Mouse (Mus musculus) brain, embryonic 14.5 days (tissue): ENCODE data around the gene Mettl26. TPM values are rescaled to one million over a fixed set of nuclear protein-coding genes. Genes with fewer than 3 reads are reported as not detected.

ENCODE experiments used
- DNase-seq: peaks from one replicate; pipeline ENCODE4 v3.0.0-alpha.2; 2011; ENCODE audit warnings: low read depth
- CTCF ChIP-seq: fragments of 200-500 bp; IDR thresholded peaks from 2 replicates; pipeline ENCODE4 v1.5.1; 2012; ENCODE audit warnings: inconsistent platforms, mild to moderate bottlenecking, moderate library complexity, borderline replicate concordance; ENCODE audit not compliant: insufficient read depth, insufficient read length; ENCODE audit errors: extremely low read depth
- POLR2A ChIP-seq: fragments of 200-500 bp; IDR thresholded peaks from 2 replicates; pipeline ENCODE4 v1.6.1; 2012; ENCODE audit warnings: mild to moderate bottlenecking, inconsistent platforms, borderline replicate concordance; ENCODE audit not compliant: poor library complexity, insufficient read depth, insufficient read length, severe bottlenecking; ENCODE audit errors: extremely low read depth
- polyA plus RNA-seq: library from polyadenylated mRNA; depleted of rRNA; stranded (reverse); fragments of >200 nt; gene quantifications from 2 replicates; pipeline ENCODE4 v1.2.3, GENCODE M21; 2012; rRNA removed

Gene Mettl26
- polyA plus RNA-seq, 1 experiment: 71.4 TPM

- TF ChIP-seq POLR2A (no peak), CTCF (no peak)
- no peak for DNase-seq
These were observed 43.3 kb downstream of the Mettl26 start for GRCm38 (mm10) chr17:25918037-25918750.

GRCm38 (mm10) chr17:25919144-25919785 lies 44.4 kb downstream of the Mettl26 start, which contains the start of gene Rab40c:
Gene Rab40c (minus strand): TSS chr17:25919727.
- TF ChIP-seq CTCF (no peak), POLR2A (0 out of 2 replicates have a peak, but pooled peaks have one; percentile 42)

GRCm38 (mm10) chr17:25919786-25920642 lies 45.1 kb downstream of the Mettl26 start:
- peak; percentile 100 for DNase-seq
- TF ChIP-seq CTCF: no peak
- peak; percentile 36; the same call in 1 of the 2 replicates for TF ChIP-seq POLR2A

More at GRCm38 (mm10) chr17:25919144-25919785, 44.4 kb downstream of the Mettl26 start, which contains the start of gene Rab40c:
- peak; percentile 45 for DNase-seq

- TF ChIP-seq CTCF (no peak), POLR2A (no peak)
- DNase-seq: no peak
These were observed 47.2 kb downstream of the Mettl26 start for GRCm38 (mm10) chr17:25922120-25922519.

GRCm38 (mm10) chr17:25925348-25925747 lies 50.5 kb downstream of the Mettl26 start:
- DNase-seq: no peak
- no peak for TF ChIP-seq POLR2A
- no peak for TF ChIP-seq CTCF

Other genes with a start within 250 kb of the Mettl26 start
- 0.90 and 1.1 TPM in 2 replicates for gene Gng13, start 157.9 kb upstream of the Mettl26 start, polyA plus RNA-seq
- 12.4 and 18.7 TPM in 2 replicates for gene Chtf18, start 147.7 kb upstream of the Mettl26 start, polyA plus RNA-seq
- gene Rpusd1, start 147.4 kb upstream of the Mettl26 start, polyA plus RNA-seq: 43.2 and 59.4 TPM in 2 replicates
- 0.09 TPM in 1 of 2 replicates, not detected in the other for gene Mslnl, start 139.0 kb upstream of the Mettl26 start, polyA plus RNA-seq
- gene Msln, start 120.7 kb upstream of the Mettl26 start, polyA plus RNA-seq: 0.07 and 0.19 TPM in 2 replicates
- 26.7 and 30.6 TPM in 2 replicates for gene Narfl, start 101.3 kb upstream of the Mettl26 start, polyA plus RNA-seq
- 167 and 268 TPM in 2 replicates for gene Haghl, start 89.4 kb upstream of the Mettl26 start, polyA plus RNA-seq
- 0.08 and 0.11 TPM in 2 replicates for gene Ccdc78, start 88.5 kb upstream of the Mettl26 start, polyA plus RNA-seq
- gene Fam173a, start 82.2 kb upstream of the Mettl26 start, polyA plus RNA-seq: 93.9 and 145 TPM in 2 replicates
- gene AC134908.4, start 79.4 kb upstream of the Mettl26 start, polyA plus RNA-seq: 0.12 and 0.21 TPM in 2 replicates
- 107 and 109 TPM in 2 replicates for gene Metrn, start 77.9 kb upstream of the Mettl26 start, polyA plus RNA-seq
- 91.8 and 101 TPM in 2 replicates for gene Fbxl16, start 66.0 kb upstream of the Mettl26 start, polyA plus RNA-seq
- 47.0 and 57.5 TPM in 2 replicates for gene Wdr24, start 51.4 kb upstream of the Mettl26 start, polyA plus RNA-seq
- 80.0 and 93.6 TPM in 2 replicates for gene Jmjd8, start 46.2 kb upstream of the Mettl26 start, polyA plus RNA-seq
- gene Stub1, start 41.7 kb upstream of the Mettl26 start, polyA plus RNA-seq: 252 and 308 TPM in 2 replicates
- 56.2 and 67.3 TPM in 2 replicates for gene Rhbdl1, start 37.8 kb upstream of the Mettl26 start, polyA plus RNA-seq
- gene Gm20683, start 33.3 kb upstream of the Mettl26 start, polyA plus RNA-seq: 26.6 and 40.8 TPM in 2 replicates
- 88.4 and 111 TPM in 2 replicates for gene Rhot2, start 30.2 kb upstream of the Mettl26 start, polyA plus RNA-seq
- gene Wdr90, start 13.6 kb upstream of the Mettl26 start, polyA plus RNA-seq: 49.5 and 81.1 TPM in 2 replicates
- gene Mcrip2, start 6.3 kb upstream of the Mettl26 start, polyA plus RNA-seq: 11.7 and 14.8 TPM in 2 replicates
- gene Wfikkn1, start 5.8 kb downstream of the Mettl26 start, polyA plus RNA-seq: 0.66 and 0.90 TPM in 2 replicates
- gene Rab40c, start 44.7 kb downstream of the Mettl26 start, polyA plus RNA-seq: 88.3 and 98.8 TPM in 2 replicates
- 117 and 126 TPM in 2 replicates for gene Pigq, start 69.9 kb downstream of the Mettl26 start, polyA plus RNA-seq
- gene Nhlrc4, start 69.9 kb downstream of the Mettl26 start, polyA plus RNA-seq: 0.08 and 0.56 TPM in 2 replicates
- 0.66 and 1.0 TPM in 2 replicates for gene A930017K11Rik, start 77.5 kb downstream of the Mettl26 start, polyA plus RNA-seq
- 50.4 and 50.5 TPM in 2 replicates for gene Capn15, start 110.7 kb downstream of the Mettl26 start, polyA plus RNA-seq
- 68.5 and 82.4 TPM in 2 replicates for gene Rab11fip3, start 194.5 kb downstream of the Mettl26 start, polyA plus RNA-seq
- gene Decr2, start 215.3 kb downstream of the Mettl26 start, polyA plus RNA-seq: 26.8 and 28.6 TPM in 2 replicates
- 35.1 and 61.4 TPM in 2 replicates for gene Nme4, start 220.5 kb downstream of the Mettl26 start, polyA plus RNA-seq
- 11.8 and 12.9 TPM in 2 replicates for gene Tmem8, start 238.2 kb downstream of the Mettl26 start, polyA plus RNA-seq
- gene Mrpl28, start 248.4 kb downstream of the Mettl26 start, polyA plus RNA-seq: 94.9 and 119 TPM in 2 replicates